Mouse (Mus musculus): ENCODE results near the gene Lrmp. TPM values are rescaled to one million over a fixed set of nuclear protein-coding genes. Genes with fewer than 3 reads are reported as not detected.

Gene Lrmp
- total and polyA plus RNA-seq, 3 experiments: 0.04 to 0.05 TPM; not detected in 1

- ATAC-seq (ENCODE audit: extremely low read depth, insufficient number of reproducible peaks, low FRiP score, poor library complexity, severe bottlenecking) (no peak), DNase-seq (ENCODE audit: low spot score) (no peak)
- H3K27me3 ChIP-seq (ENCODE audit: insufficient read depth, low read length): no peaks in the 10 kb centered on the region
Measured at GRCm38 (mm10) chr6:145139776-145140475, 24.5 kb downstream of the Lrmp start.

GRCm38 (mm10) chr6:145140706-145141105, 25.3 kb downstream of the Lrmp start:
- peaks cover 79% of the 10 kb centered on the region for H3K9me3 ChIP-seq (replicated peaks)
- DNase-seq (ENCODE audit: low spot score) (no peak), ATAC-seq (ENCODE audit: extremely low read depth, insufficient number of reproducible peaks, low FRiP score, poor library complexity, severe bottlenecking) (no peak)
- H3K36me3 ChIP-seq (replicated peaks): no peaks in the 10 kb centered on the region
- no peak overlapping the region for H3K4me3 ChIP-seq (ENCODE audit: low read depth, low read length)
- H3K4me1 ChIP-seq (ENCODE audit: insufficient read depth, low read depth, low read length): no peaks in the 10 kb centered on the region
- no peaks in the 10 kb centered on the region for H3K27me3 ChIP-seq (ENCODE audit: insufficient read depth, low read length)
- TF ChIP-seq CTCF (IDR thresholded peaks at IDR 0.05; ENCODE audit: low read depth, low read length) (no peak), POLR2AphosphoS5 (IDR thresholded peaks at IDR 0.05; ENCODE audit: insufficient replicate concordance, low read depth, low read length) (no peak), TAL1 (conservative IDR thresholded peaks at IDR 0.05; ENCODE audit: low read depth, low read length) (no peak), GATA2 (IDR thresholded peaks at IDR 0.05; ENCODE audit: borderline replicate concordance, low read depth, low read length) (no peak), GATA1 (IDR thresholded peaks at IDR 0.05; ENCODE audit: borderline replicate concordance, low read length) (no peak)

More at GRCm38 (mm10) chr6:145139776-145140475, 24.5 kb downstream of the Lrmp start:
- no peak for TF ChIP-seq TAL1 (conservative IDR thresholded peaks at IDR 0.05; ENCODE audit: low read depth, low read length)
- TF ChIP-seq GATA2 (IDR thresholded peaks at IDR 0.05; ENCODE audit: borderline replicate concordance, low read depth, low read length): no peak
- no peak for TF ChIP-seq GATA1 (IDR thresholded peaks at IDR 0.05; ENCODE audit: borderline replicate concordance, low read length)
- TF ChIP-seq POLR2AphosphoS5 (IDR thresholded peaks at IDR 0.05; ENCODE audit: insufficient replicate concordance, low read depth, low read length): no peak
- TF ChIP-seq CTCF (IDR thresholded peaks at IDR 0.05; ENCODE audit: low read depth, low read length): no peak
- Histone ChIP-seq H3K4me1 (ENCODE audit: insufficient read depth, low read depth, low read length) (no peaks in the 10 kb centered on the region), H3K4me3 (ENCODE audit: low read depth, low read length) (no peak overlapping the region), H3K36me3 (replicated peaks) (no peaks in the 10 kb centered on the region), H3K9me3 (replicated peaks) (peaks cover 78% of the 10 kb centered on the region)

DNA sequence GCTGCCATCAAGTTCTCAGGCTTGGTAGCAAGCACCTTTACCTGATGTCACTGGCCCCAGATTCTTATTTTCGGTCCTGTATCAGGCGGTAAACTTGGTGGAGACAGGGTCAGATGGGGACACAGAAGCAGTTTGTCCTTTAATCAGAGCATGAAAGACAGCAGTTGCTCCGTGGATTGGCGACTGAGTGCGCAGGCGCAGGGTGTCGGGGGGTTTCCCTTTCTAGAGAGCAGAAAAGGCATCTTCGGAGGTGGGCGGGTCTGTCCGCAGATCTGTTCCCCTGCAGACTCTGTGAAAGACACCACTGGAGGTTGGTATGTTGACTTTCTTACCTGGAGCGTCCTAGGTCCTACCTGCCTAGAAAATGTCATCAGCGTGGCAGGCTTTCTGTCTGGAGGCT, 26.4 kb downstream of the Lrmp start:
- no peak for DNase-seq (ENCODE audit: low spot score)
- Histone ChIP-seq H3K36me3 (replicated peaks) (no peaks in the 10 kb centered on the region), H3K4me3 (ENCODE audit: low read depth, low read length) (no peak overlapping the region), H3K4me1 (ENCODE audit: insufficient read depth, low read depth, low read length) (no peaks in the 10 kb centered on the region), H3K27me3 (ENCODE audit: insufficient read depth, low read length) (no peaks in the 10 kb centered on the region), H3K9me3 (replicated peaks) (peaks cover 79% of the 10 kb centered on the region)
- TF ChIP-seq GATA2 (IDR thresholded peaks at IDR 0.05; ENCODE audit: borderline replicate concordance, low read depth, low read length) (no peak), TAL1 (conservative IDR thresholded peaks at IDR 0.05; ENCODE audit: low read depth, low read length) (no peak), CTCF (IDR thresholded peaks at IDR 0.05; ENCODE audit: low read depth, low read length) (no peak), GATA1 (IDR thresholded peaks at IDR 0.05; ENCODE audit: borderline replicate concordance, low read length) (no peak), POLR2AphosphoS5 (IDR thresholded peaks at IDR 0.05; ENCODE audit: insufficient replicate concordance, low read depth, low read length) (no peak)
- no peak for ATAC-seq (ENCODE audit: extremely low read depth, insufficient number of reproducible peaks, low FRiP score, poor library complexity, severe bottlenecking)

DNA sequence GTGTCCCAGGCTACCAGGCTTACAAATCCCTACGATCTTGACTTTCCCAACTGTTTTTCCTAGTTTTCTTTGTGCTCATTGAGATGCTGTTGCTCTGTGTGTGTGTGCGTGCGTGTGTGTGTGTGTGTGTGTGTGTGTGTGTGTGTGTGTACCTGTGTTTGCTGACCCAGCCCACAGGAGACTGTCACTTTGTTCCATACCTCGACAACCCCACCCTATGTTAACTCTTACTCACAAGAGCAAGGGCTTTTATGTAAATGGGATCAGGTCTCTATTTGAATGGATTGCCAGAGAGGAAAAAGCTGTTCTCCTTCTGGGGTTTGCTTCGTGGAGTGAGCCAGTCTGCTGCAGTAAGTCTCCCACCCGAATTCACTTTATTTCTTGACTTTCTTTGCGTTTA, 29.7 kb downstream of the Lrmp start:
- H3K27me3 ChIP-seq (ENCODE audit: insufficient read depth, low read length): no peaks in the 10 kb centered on the region
- no peaks in the 10 kb centered on the region for H3K4me1 ChIP-seq (ENCODE audit: insufficient read depth, low read depth, low read length)
- no peak for DNase-seq (ENCODE audit: low spot score)
- H3K4me3 ChIP-seq (ENCODE audit: low read depth, low read length): no peak overlapping the region
- ATAC-seq (ENCODE audit: extremely low read depth, insufficient number of reproducible peaks, low FRiP score, poor library complexity, severe bottlenecking): no peak
- peaks cover 74% of the 10 kb centered on the region for H3K9me3 ChIP-seq (replicated peaks)
- no peak for TF ChIP-seq CTCF (IDR thresholded peaks at IDR 0.05; ENCODE audit: low read depth, low read length)
- no peak for TF ChIP-seq TAL1 (conservative IDR thresholded peaks at IDR 0.05; ENCODE audit: low read depth, low read length)
- TF ChIP-seq GATA2 (IDR thresholded peaks at IDR 0.05; ENCODE audit: borderline replicate concordance, low read depth, low read length): no peak
- TF ChIP-seq POLR2AphosphoS5 (IDR thresholded peaks at IDR 0.05; ENCODE audit: insufficient replicate concordance, low read depth, low read length): no peak
- TF ChIP-seq GATA1 (IDR thresholded peaks at IDR 0.05; ENCODE audit: borderline replicate concordance, low read length): no peak
- H3K36me3 ChIP-seq (replicated peaks): no peaks in the 10 kb centered on the region

GRCm38 (mm10) chr6:145147716-145148115, 32.3 kb downstream of the Lrmp start:
- DNase-seq (ENCODE audit: low spot score) (no peak), ATAC-seq (ENCODE audit: extremely low read depth, insufficient number of reproducible peaks, low FRiP score, poor library complexity, severe bottlenecking) (no peak)
- TF ChIP-seq POLR2AphosphoS5 (IDR thresholded peaks at IDR 0.05; ENCODE audit: insufficient replicate concordance, low read depth, low read length) (no peak), TAL1 (conservative IDR thresholded peaks at IDR 0.05; ENCODE audit: low read depth, low read length) (no peak), GATA1 (IDR thresholded peaks at IDR 0.05; ENCODE audit: borderline replicate concordance, low read length) (no peak), CTCF (IDR thresholded peaks at IDR 0.05; ENCODE audit: low read depth, low read length) (no peak), GATA2 (IDR thresholded peaks at IDR 0.05; ENCODE audit: borderline replicate concordance, low read depth, low read length) (no peak)
- no peaks in the 10 kb centered on the region for H3K4me1 ChIP-seq (ENCODE audit: insufficient read depth, low read depth, low read length)
- no peaks in the 10 kb centered on the region for H3K36me3 ChIP-seq (replicated peaks)
- peaks cover 56% of the 10 kb centered on the region for H3K9me3 ChIP-seq (replicated peaks)
- no peaks in the 10 kb centered on the region for H3K27me3 ChIP-seq (ENCODE audit: insufficient read depth, low read length)
- no peak overlapping the region for H3K4me3 ChIP-seq (ENCODE audit: low read depth, low read length)

- no peak for ATAC-seq (ENCODE audit: extremely low read depth, insufficient number of reproducible peaks, low FRiP score, poor library complexity, severe bottlenecking)
- no peak for DNase-seq (ENCODE audit: low spot score)
- Histone ChIP-seq H3K4me3 (ENCODE audit: low read depth, low read length) (no peak overlapping the region), H3K36me3 (replicated peaks) (no peaks in the 10 kb centered on the region), H3K27me3 (ENCODE audit: insufficient read depth, low read length) (no peaks in the 10 kb centered on the region), H3K9me3 (replicated peaks) (peaks cover 44% of the 10 kb centered on the region), H3K4me1 (ENCODE audit: insufficient read depth, low read depth, low read length) (no peaks in the 10 kb centered on the region)
- TF ChIP-seq GATA2 (IDR thresholded peaks at IDR 0.05; ENCODE audit: borderline replicate concordance, low read depth, low read length) (no peak), CTCF (IDR thresholded peaks at IDR 0.05; ENCODE audit: low read depth, low read length) (no peak), POLR2AphosphoS5 (IDR thresholded peaks at IDR 0.05; ENCODE audit: insufficient replicate concordance, low read depth, low read length) (no peak), GATA1 (IDR thresholded peaks at IDR 0.05; ENCODE audit: borderline replicate concordance, low read length) (no peak), TAL1 (conservative IDR thresholded peaks at IDR 0.05; ENCODE audit: low read depth, low read length) (no peak)
Measured at GRCm38 (mm10) chr6:145149054-145149453, 33.6 kb downstream of the Lrmp start.
